Mouse (Mus musculus): ENCODE measurements at regions not wholly inside any gene's neighbourhood (a gene's known extent, or its start where the extent isn't known, plus 50 kb on each side); places are given as distances from the start of the nearest gene placed in this dataset.
A peak's percentile ranks its signal among the peaks of the same experiment; 100 is the strongest.

DNA sequence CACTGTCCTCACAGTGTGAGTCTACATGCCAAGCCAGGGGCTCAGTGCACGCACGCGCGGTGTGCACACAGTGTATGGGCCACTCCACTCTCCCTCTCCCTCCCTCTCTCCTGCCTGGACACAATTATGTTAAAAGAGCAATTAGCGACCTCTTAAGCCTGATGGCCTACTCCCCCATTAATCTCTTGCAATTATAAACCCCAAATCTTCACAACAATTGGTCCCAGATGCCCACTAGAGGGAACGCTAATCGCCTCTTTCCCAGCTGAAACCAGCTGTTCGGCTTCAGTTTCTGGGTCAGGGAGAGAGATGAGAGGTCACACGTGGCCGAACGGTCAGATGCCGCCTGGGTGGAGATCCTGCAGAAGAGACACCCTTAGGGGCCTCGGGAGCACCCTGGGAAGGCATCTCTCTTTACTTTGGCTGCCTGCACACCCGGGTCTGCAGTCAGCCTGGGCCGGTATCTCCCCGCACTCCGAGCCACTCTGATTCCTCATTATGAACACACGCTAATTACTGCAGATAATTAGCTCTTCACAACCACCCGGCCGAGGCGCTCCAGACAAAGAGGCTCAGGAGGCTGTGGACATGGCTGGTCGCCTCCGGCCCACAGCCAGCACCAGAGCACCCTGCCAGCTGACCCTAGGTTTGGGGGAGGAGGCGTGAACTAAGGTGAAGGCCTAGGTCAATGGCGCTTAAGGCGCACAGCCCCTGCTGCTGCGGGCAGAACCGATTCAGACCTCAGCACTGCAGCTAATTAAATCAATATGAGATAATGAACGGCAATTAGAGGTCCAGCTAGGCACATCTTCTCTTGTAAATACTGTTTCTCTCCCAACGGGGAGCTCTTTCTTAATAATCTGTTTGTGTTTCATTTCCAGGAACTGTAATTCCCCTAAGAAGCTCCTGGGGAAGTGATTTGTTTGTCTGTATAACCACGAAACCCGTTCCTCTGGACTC lies 250.3 kb downstream of the Cryba4 start:
- no peak overlapping the region for H3K27ac ChIP-seq
- no peak overlapping the region for H3K4me3 ChIP-seq
- H3K27me3 ChIP-seq, result peaks cover 57% of the 10 kb centered on the region
- WGBS, result 8% methylated on average over 32 of the region's 32 CpGs
- ATAC-seq (ENCODE audit: low FRiP score, low read depth), result no peak
- H3K4me1 ChIP-seq, result peaks cover 17% of the 10 kb centered on the region
- no peak overlapping the region for H3K9ac ChIP-seq
- no peaks in the 10 kb centered on the region for H3K36me3 ChIP-seq
- H3K9me3 ChIP-seq, result peaks cover 6% of the 10 kb centered on the region
- H3K4me2 ChIP-seq (replicated peaks), result no peak overlapping the region

DNA sequence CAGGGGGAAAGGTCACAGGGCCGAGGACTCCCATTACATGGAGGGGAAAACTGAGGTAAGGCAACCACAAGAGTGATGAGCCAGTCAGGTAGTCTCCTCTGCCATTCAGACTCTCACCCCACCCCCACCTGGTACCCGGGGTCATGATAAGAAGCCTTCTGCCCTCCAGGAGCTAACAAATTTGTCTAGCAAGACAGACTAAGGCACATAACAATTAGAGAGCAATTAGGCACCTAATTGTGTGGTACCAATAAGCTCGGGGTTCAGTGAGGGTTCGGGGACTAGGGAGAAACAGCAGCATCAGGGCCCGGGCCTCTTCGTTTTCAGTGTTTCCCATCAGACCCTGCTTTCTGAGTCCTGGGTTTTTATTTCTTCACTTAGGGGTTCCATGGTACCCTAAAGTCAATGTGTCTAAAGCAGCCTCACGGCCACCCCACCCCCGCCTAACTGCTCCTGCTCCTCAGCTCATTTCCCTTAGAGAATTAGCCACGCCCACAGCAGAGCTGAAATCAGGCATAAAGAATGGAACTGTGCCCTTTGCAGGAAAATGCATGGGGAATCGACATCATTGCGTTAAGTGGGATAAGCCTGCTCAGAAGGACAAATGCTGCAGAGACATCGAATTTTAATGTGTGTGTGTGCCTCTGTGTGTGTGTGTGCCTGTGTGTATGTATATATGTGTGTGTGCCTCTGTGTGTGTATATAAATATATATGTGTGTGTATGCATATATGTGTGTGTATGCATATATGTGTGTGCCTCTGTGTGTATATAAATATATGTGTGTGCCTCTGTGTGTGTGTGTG lies 249.3 kb downstream of the Cryba4 start:
- H3K27me3 ChIP-seq, result peaks cover 53% of the 10 kb centered on the region
- H3K4me1 ChIP-seq, result peaks cover 17% of the 10 kb centered on the region
- ATAC-seq (ENCODE audit: low FRiP score, low read depth), result no peak
- no peak overlapping the region for H3K4me2 ChIP-seq (replicated peaks)
- no peak overlapping the region for H3K4me3 ChIP-seq
- no peaks in the 10 kb centered on the region for H3K36me3 ChIP-seq
- peaks cover 9% of the 10 kb centered on the region for H3K9me3 ChIP-seq
- no peak overlapping the region for H3K27ac ChIP-seq
- WGBS, result 43% methylated on average over 12 of the region's 12 CpGs
- H3K9ac ChIP-seq, result no peak overlapping the region

DNA sequence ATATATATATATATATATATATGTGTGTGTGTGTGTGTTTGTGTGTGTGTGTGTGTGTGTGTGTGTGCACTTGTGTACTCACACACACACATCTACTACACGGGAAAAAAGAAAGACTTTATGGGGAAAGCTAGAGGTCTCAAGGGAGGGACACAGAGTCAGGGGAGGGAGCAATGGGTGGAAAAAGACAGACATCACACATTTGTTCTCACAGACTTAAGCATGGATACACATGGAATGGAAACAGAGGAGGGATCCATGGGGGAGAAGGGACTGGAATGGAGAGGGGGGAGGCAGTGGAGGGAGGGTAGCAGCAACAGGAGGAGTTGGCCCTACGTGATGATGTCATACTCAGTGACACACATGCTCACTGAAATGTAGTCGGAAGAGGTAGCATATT lies 248.3 kb downstream of the Cryba4 start:
- Histone ChIP-seq H3K27ac (no peak overlapping the region), H3K9me3 (peaks cover 9% of the 10 kb centered on the region), H3K4me1 (peaks cover 17% of the 10 kb centered on the region), H3K4me2 (replicated peaks) (no peak overlapping the region), H3K27me3 (peaks cover 55% of the 10 kb centered on the region), H3K9ac (no peak overlapping the region), H3K4me3 (no peak overlapping the region), H3K36me3 (no peaks in the 10 kb centered on the region)
- ATAC-seq (ENCODE audit: low FRiP score, low read depth), result no peak
- 70% methylated on average over 3 of the region's 3 CpGs for WGBS

DNA sequence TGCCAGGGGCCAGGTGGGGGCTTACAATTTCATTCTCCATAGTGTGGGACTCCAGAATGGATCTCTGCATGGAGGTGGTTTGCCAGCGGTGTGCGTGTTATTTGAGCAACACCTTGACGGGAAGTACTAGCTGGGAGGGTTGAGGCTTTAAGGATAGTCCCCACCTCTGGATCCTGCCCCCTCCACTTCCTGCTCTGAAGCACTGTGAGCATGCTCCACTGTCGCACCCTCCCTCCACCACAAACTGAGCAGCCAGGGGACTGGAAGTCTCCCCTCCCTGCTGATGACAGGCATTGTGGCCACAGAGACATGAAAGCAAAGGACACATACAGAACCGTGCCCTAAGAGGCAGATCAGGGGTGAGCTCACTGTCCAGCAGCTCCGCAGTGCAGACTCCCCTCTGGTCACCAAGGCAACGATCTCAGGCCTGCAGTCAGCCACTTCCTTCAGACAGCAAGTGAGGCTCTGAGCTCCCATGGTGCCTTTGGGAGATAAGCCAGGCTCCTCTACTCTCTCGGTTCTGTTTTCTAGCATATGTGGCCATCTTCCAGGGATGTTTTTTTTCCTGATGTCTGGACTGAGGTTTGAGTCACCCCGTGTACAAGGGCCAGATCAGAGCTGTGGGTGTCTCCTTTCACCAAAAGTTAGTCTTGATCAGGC lies 239.7 kb downstream of the Cryba4 start:
- no peak overlapping the region for H3K9ac ChIP-seq

DNA sequence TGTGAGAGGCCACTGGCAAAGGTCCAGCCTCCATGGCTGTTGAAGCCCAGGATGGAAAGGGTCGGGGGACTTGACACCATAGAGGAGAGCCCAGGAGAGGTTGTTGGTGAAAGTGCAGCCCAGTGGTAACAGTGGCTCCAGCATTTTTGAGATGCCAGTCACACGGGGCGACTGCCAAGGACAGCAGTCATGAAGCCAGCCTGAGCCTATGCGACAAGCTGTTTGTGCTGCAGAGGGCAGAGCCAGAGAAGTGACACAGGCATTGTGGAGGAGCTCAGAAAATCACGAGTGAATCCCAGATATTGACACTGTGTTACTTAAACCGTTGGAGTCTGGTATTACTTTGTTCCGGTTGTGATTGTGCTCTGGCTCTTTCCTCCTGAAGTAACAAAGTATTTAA lies 233.4 kb downstream of the Cryba4 start:
- no peaks in the 10 kb centered on the region for H3K36me3 ChIP-seq
- 74% methylated on average over 7 of the region's 7 CpGs for WGBS
- no peak overlapping the region for H3K27ac ChIP-seq
- peaks cover 5% of the 10 kb centered on the region; the same call in 1 of the 2 replicates for H3K4me1 ChIP-seq
- peaks cover 41% of the 10 kb centered on the region for H3K27me3 ChIP-seq
- no peak for ATAC-seq (ENCODE audit: low FRiP score, low read depth)
- no peak overlapping the region for H3K9ac ChIP-seq
- no peak overlapping the region for H3K4me2 ChIP-seq (replicated peaks)
- no peak overlapping the region for H3K4me3 ChIP-seq
- H3K9me3 ChIP-seq, result peaks cover 9% of the 10 kb centered on the region

More for the DNA sequence above, 239.7 kb downstream of the Cryba4 start:
- peaks cover 6% of the 10 kb centered on the region for H3K9me3 ChIP-seq
- ATAC-seq (ENCODE audit: low FRiP score, low read depth), result no peak
- 26% methylated on average over 9 of the region's 9 CpGs for WGBS
- H3K36me3 ChIP-seq, result no peaks in the 10 kb centered on the region
- no peak overlapping the region for H3K4me2 ChIP-seq (replicated peaks)
- peaks cover 9% of the 10 kb centered on the region for H3K4me1 ChIP-seq
- H3K4me3 ChIP-seq, result no peak overlapping the region
- no peak overlapping the region for H3K27ac ChIP-seq
- H3K27me3 ChIP-seq, result peaks cover 68% of the 10 kb centered on the region

DNA sequence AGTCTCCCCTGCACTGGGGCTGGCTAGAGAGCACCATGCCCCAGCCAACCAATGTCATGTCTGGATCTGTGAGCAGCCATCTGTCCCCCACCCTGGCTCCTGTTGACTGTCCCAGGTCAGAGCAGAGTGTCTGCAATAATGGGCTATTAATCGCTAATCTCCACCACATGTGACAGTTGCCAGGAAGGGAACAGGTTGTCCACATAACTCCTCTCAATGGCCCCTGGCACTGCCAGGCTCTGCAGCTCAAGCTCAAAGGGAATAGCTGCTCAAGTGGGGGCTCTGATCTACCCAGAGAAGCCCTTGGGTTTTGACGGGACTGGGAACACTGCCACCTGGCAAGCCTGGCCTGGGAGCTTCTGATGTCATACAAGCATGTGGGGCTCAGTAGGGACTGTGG lies 231.4 kb downstream of the Cryba4 start:
- Histone ChIP-seq H3K9me3 (0 out of 2 replicates have a peak, but pooled peaks cover 3% of the 10 kb centered on the region), H3K4me1 (no peaks in the 10 kb centered on the region), H3K4me3 (no peak overlapping the region), H3K9ac (no peak overlapping the region), H3K27me3 (peaks cover 48% of the 10 kb centered on the region), H3K4me2 (replicated peaks) (no peak overlapping the region), H3K36me3 (no peaks in the 10 kb centered on the region), H3K27ac (no peak overlapping the region)
- ATAC-seq (ENCODE audit: low FRiP score, low read depth), result no peak
- 66% methylated on average over 2 of the region's 2 CpGs for WGBS

DNA sequence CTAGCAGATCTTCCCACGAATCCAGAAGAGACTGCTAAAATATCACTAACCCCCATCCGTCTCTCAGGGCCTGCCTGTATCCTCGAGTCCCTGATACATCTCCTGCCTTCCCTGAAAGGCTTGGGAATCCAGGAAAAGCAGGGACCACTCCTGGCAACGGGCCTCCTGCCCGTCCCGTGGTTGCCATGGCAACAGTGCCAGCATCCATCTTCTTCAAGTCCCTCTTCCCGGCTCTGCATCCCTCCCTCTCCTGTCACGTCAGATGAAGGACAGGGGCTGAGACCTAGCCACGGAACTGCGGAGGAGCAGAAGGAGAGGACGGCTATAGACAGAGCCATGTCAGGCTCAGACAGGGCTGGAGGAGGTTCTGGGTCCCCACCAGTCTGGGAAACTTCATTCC lies 222.4 kb downstream of the Cryba4 start:
- H3K4me3 ChIP-seq, result no peak overlapping the region
- WGBS, result 53% methylated on average over 11 of the region's 11 CpGs
- no peak overlapping the region for H3K4me2 ChIP-seq (replicated peaks)
- H3K27me3 ChIP-seq, result peaks cover 47% of the 10 kb centered on the region
- H3K9me3 ChIP-seq, result no peaks in the 10 kb centered on the region
- no peaks in the 10 kb centered on the region for H3K36me3 ChIP-seq
- H3K27ac ChIP-seq, result no peak overlapping the region
- no peaks in the 10 kb centered on the region for H3K4me1 ChIP-seq
- H3K9ac ChIP-seq, result no peak overlapping the region
- ATAC-seq (ENCODE audit: low FRiP score, low read depth), result no peak

DNA sequence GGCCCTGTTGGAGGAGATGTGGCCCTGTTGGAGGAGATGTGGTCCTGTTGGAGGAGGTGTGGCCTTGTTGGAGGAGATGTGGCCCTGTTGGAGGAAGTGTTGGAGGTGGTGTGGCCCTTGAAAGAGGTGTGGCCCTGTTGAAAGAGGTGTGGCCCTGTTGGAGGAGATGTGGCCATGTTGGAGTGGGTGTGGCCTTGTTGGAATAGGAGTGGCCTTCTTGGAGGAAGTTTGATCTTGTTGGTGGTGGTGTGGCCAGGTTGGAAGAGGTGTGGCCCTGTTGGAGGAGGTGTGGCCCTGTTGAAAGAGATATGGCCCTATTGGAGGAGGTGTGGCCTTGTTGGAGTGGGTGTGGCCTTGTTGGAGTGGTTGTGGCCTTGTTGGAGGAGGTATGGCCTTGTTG lies 220.3 kb downstream of the Cryba4 start:
- H3K9me3 ChIP-seq, result no peaks in the 10 kb centered on the region
- no peaks in the 10 kb centered on the region for H3K36me3 ChIP-seq
- no peak overlapping the region for H3K9ac ChIP-seq
- peaks cover 58% of the 10 kb centered on the region for H3K27me3 ChIP-seq
- H3K4me1 ChIP-seq, result no peaks in the 10 kb centered on the region
- H3K4me2 ChIP-seq (replicated peaks), result no peak overlapping the region
- no peak overlapping the region for H3K27ac ChIP-seq
- ATAC-seq (ENCODE audit: low FRiP score, low read depth), result no peak
- H3K4me3 ChIP-seq, result no peak overlapping the region

DNA sequence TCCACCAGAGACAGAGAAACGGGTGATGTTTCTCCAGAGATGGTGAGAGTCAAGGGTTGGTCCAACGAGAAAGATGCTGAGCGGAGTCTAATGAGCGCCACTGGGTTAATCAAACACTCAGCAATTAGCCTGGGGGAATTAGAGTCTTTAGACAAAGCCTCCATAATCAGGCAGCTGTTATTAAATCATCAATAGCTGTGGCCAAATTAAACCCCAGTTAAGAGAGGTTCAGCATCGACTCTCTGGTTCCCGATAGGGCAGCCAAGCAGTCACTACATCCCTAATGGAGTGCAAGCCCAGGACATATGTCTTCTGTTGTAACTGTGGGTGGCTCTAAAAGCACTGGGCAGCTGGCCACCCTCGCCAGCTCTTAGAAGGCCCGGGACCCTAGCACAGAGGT lies 216.9 kb downstream of the Cryba4 start:
- no peak for ATAC-seq (ENCODE audit: low FRiP score, low read depth)
- no peak overlapping the region for H3K4me2 ChIP-seq (replicated peaks)
- no peaks in the 10 kb centered on the region for H3K9me3 ChIP-seq
- H3K36me3 ChIP-seq, result no peaks in the 10 kb centered on the region
- peaks cover 54% of the 10 kb centered on the region for H3K27me3 ChIP-seq
- no peak overlapping the region for H3K9ac ChIP-seq
- no peak overlapping the region for H3K27ac ChIP-seq
- WGBS, result 62% methylated on average over 8 of the region's 8 CpGs
- H3K4me3 ChIP-seq, result no peak overlapping the region
- H3K4me1 ChIP-seq, result no peaks in the 10 kb centered on the region

DNA sequence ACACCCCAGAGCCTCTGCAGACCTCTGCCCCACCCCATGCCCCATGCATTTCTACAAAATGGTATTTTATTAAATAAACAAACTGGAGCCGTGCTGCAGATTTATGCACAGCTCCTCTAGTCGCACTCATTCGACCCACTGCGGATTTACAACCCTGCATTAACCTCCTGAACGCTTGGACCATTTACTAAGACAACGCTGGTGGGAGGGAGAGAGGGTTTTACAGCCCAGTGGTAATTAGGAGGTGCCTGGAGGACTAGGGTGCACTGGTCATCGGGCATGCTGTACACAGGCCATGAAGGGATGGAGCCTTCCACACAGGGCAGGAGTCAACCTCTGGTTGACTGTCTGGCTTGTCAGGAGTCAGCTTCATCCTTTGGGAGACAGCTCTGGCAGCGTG lies 215.2 kb downstream of the Cryba4 start:
- Histone ChIP-seq H3K4me1 (no peaks in the 10 kb centered on the region), H3K9ac (no peak overlapping the region), H3K27me3 (peaks cover 58% of the 10 kb centered on the region), H3K27ac (no peak overlapping the region), H3K36me3 (no peaks in the 10 kb centered on the region), H3K9me3 (no peaks in the 10 kb centered on the region), H3K4me3 (no peak overlapping the region), H3K4me2 (replicated peaks) (no peak overlapping the region)
- 9% methylated on average over 8 of the region's 8 CpGs for WGBS
- no peak for ATAC-seq (ENCODE audit: low FRiP score, low read depth)

DNA sequence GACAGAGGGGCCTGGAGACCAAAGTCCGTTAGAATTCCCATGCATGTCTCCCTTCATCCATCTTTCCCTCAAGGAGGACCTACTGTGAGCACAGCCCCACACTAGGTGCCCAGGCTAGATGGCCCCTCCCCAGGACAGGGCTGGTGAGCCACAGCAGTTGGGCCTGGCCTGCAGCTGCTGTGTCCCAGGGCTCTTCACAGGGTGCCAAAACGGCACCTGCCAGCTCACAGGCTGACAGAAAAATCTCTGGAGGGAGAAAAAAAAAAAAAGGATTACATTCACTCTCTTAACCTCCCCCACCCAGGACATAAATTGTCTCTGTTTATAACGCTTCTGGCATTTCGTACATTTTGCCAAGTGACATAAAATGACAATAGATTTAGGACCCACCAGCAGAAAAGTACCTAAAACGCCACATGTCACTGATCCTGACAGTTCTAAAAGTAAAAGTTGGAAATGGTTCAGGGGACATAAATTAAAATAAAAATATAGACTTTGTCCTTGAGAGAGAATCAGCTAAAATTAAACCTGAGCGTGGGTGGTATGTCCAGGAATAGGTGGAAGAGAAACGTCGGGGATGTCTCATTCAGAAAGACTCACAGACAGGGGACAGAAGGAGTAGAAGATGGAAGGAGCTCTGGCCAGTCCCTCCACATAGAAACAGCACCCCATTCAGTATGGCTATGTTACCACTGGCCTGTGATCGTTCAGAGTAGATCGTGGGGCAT lies 212.5 kb downstream of the Cryba4 start:
- Histone ChIP-seq H3K27ac (peak overlapping the region; percentile 3; the same call in 1 of the 2 replicates), H3K4me3 (no peak overlapping the region), H3K27me3 (peaks cover 46% of the 10 kb centered on the region), H3K9ac (no peak overlapping the region), H3K4me1 (no peaks in the 10 kb centered on the region), H3K4me2 (replicated peaks) (no peak overlapping the region), H3K36me3 (no peaks in the 10 kb centered on the region), H3K9me3 (no peaks in the 10 kb centered on the region)
- 59% methylated on average over 10 of the region's 10 CpGs for WGBS
- no peak for ATAC-seq (ENCODE audit: low FRiP score, low read depth)
